Mouse (Mus musculus) testis, adult 2 months (tissue): ENCODE data around the gene Lrp3.

Experiments
- CTCF ChIP-seq: fragments of 200-500 bp; IDR thresholded peaks from 2 replicates; pipeline ENCODE4 v1.5.1; 2012; ENCODE audit warnings: low read depth, mild to moderate bottlenecking, inconsistent platforms, low read length, moderate library complexity; ENCODE audit not compliant: control insufficient read depth, insufficient read depth, insufficient replicate concordance
- POLR2A ChIP-seq: fragments of 200-500 bp; IDR thresholded peaks from 2 replicates; pipeline ENCODE4 v1.6.1; 2012; ENCODE audit warnings: low read depth, mild to moderate bottlenecking, inconsistent platforms, low read length, moderate library complexity; ENCODE audit not compliant: control insufficient read depth

- TF ChIP-seq CTCF: no peak
- no peak for TF ChIP-seq POLR2A
Measured at GRCm38 (mm10) chr7:35150860-35151259, 64.4 kb downstream of the Lrp3 start.
